Mouse (Mus musculus) lung, embryonic 16.5 days (tissue): ENCODE measurements at regions not wholly inside any gene's neighbourhood (a gene's known extent, or its start where the extent isn't known, plus 50 kb on each side); places are given as distances from the start of the nearest gene placed in this dataset.

ENCODE experiments used
- ATAC-seq: fragments of 200-750 bp; cut with Nextera tagmentation; 2 replicates; pipeline ENCODE4 v1.8.0; 2017; ENCODE audit warnings: low read depth, mild to moderate bottlenecking, moderate library complexity
- H3K27ac ChIP-seq: fragments of 300-500 bp; sonication (generic); 2 replicates; pipeline ENCODE4 v1.5.1; 2014; ENCODE audit warnings: mild to moderate bottlenecking, control low read depth, low read length
- H3K27me3 ChIP-seq: fragments of 300-500 bp; sonication (generic); 2 replicates; pipeline ENCODE4 v1.6.1; 2014; ENCODE audit warnings: low read depth, low read length, mixed read lengths; ENCODE audit not compliant: control insufficient read depth, insufficient read depth
- H3K36me3 ChIP-seq: fragments of 300-500 bp; sonication (generic); 2 replicates; pipeline ENCODE4 v1.6.1; 2014; ENCODE audit warnings: low read length; ENCODE audit not compliant: control insufficient read depth, insufficient read depth
- H3K4me1 ChIP-seq: fragments of 300-500 bp; sonication (generic); replicated peaks from 2 replicates; pipeline ENCODE4 v1.6.1; 2014; ENCODE audit warnings: low read length, mixed read lengths; ENCODE audit not compliant: control insufficient read depth, insufficient read depth
- H3K4me2 ChIP-seq: fragments of 300-500 bp; sonication (generic); 2 replicates; pipeline ENCODE4 v1.6.1; 2014; ENCODE audit warnings: low read depth, low read length, control low read depth
- H3K4me3 ChIP-seq: fragments of 300-500 bp; sonication (generic); 2 replicates; pipeline ENCODE4 v1.5.1; 2014; ENCODE audit warnings: mild to moderate bottlenecking, low read length, control low read depth
- H3K9ac ChIP-seq: fragments of 300-500 bp; sonication (generic); 2 replicates; pipeline ENCODE4 v1.6.1; 2014; ENCODE audit warnings: low read length, control low read depth
- H3K9me3 ChIP-seq: fragments of 300-500 bp; sonication (generic); 2 replicates; pipeline ENCODE4 v1.6.1; 2016; ENCODE audit warnings: low read length; ENCODE audit not compliant: control insufficient read depth
- WGBS: fragments of 180-500 bp; shearing (Covaris S2); extraction: QIAGEN DNeasy Blood & Tissue Kit; methylation state at CpG from one replicate; pipeline ENCODE4 v1.1.7; 2014; 5-methylcytosine and 5-hydroxymethylcytosine counted together

- no peak overlapping the region for H3K4me3 ChIP-seq
- no peaks in the 10 kb centered on the region for H3K36me3 ChIP-seq
- H3K27ac ChIP-seq = no peak overlapping the region
- no peak overlapping the region for H3K4me2 ChIP-seq
- H3K27me3 ChIP-seq = no peaks in the 10 kb centered on the region
- WGBS = 78% methylated on average over 3 of the region's 3 CpGs
- H3K9me3 ChIP-seq = no peaks in the 10 kb centered on the region
- no peaks in the 10 kb centered on the region; the same call in 1 of the 2 replicates for H3K4me1 ChIP-seq
- ATAC-seq = no peak
- no peak overlapping the region for H3K9ac ChIP-seq
These were observed 70.6 kb upstream of the Slc24a4 start for GRCm38 (mm10) chr12:102057979-102058378.

- H3K4me1 ChIP-seq = no peaks in the 10 kb centered on the region; the same call in 1 of the 2 replicates
- 89% methylated on average over 3 of the region's 3 CpGs for WGBS
- H3K4me3 ChIP-seq = no peak overlapping the region
- no peak overlapping the region for H3K4me2 ChIP-seq
- no peak overlapping the region for H3K27ac ChIP-seq
- H3K9ac ChIP-seq = no peak overlapping the region
- H3K36me3 ChIP-seq = no peaks in the 10 kb centered on the region
- H3K9me3 ChIP-seq = no peaks in the 10 kb centered on the region
- no peak for ATAC-seq
- H3K27me3 ChIP-seq = no peaks in the 10 kb centered on the region
These were observed 70.1 kb upstream of the Slc24a4 start for GRCm38 (mm10) chr12:102058428-102058827.

- Histone ChIP-seq H3K4me2 (no peak overlapping the region), H3K9me3 (no peaks in the 10 kb centered on the region), H3K9ac (no peak overlapping the region), H3K27me3 (no peaks in the 10 kb centered on the region), H3K4me1 (no peaks in the 10 kb centered on the region; the same call in 1 of the 2 replicates), H3K27ac (no peak overlapping the region), H3K36me3 (no peaks in the 10 kb centered on the region), H3K4me3 (no peak overlapping the region)
- WGBS = 76% methylated on average over 5 of the region's 5 CpGs
- ATAC-seq = no peak
These were observed 67.4 kb upstream of the Slc24a4 start for GRCm38 (mm10) chr12:102061096-102061495.

GRCm38 (mm10) chr12:102061657-102062614 lies 66.6 kb upstream of the Slc24a4 start:
- Histone ChIP-seq H3K27me3 (no peaks in the 10 kb centered on the region), H3K27ac (no peak overlapping the region; the same call in 1 of the 2 replicates), H3K4me2 (no peak overlapping the region), H3K36me3 (no peaks in the 10 kb centered on the region), H3K9me3 (no peaks in the 10 kb centered on the region), H3K9ac (no peak overlapping the region), H3K4me3 (no peak overlapping the region), H3K4me1 (no peaks in the 10 kb centered on the region; the same call in 1 of the 2 replicates)
- 48% methylated on average over 7 of the region's 7 CpGs for WGBS
- ATAC-seq = peak; percentile 34

GRCm38 (mm10) chr12:102062648-102063047 lies 65.9 kb upstream of the Slc24a4 start:
- H3K27ac ChIP-seq = no peak overlapping the region
- H3K9ac ChIP-seq = no peak overlapping the region
- peak; percentile 71 for ATAC-seq

GRCm38 (mm10) chr12:102063211-102063610 lies 65.3 kb upstream of the Slc24a4 start:
- no peak overlapping the region for H3K4me2 ChIP-seq
- H3K36me3 ChIP-seq = no peaks in the 10 kb centered on the region
- no peak overlapping the region for H3K9ac ChIP-seq
- no peak for ATAC-seq
- H3K27ac ChIP-seq = no peak overlapping the region
- WGBS = 81% methylated on average over 6 of the region's 6 CpGs
- no peaks in the 10 kb centered on the region for H3K27me3 ChIP-seq
- H3K4me1 ChIP-seq = no peaks in the 10 kb centered on the region; the same call in 1 of the 2 replicates
- no peak overlapping the region for H3K4me3 ChIP-seq
- H3K9me3 ChIP-seq = no peaks in the 10 kb centered on the region

More at GRCm38 (mm10) chr12:102062648-102063047, 65.9 kb upstream of the Slc24a4 start:
- 20% methylated on average over 7 of the region's 7 CpGs for WGBS
- Histone ChIP-seq H3K27me3 (no peaks in the 10 kb centered on the region), H3K4me2 (no peak overlapping the region), H3K4me3 (no peak overlapping the region), H3K9me3 (no peaks in the 10 kb centered on the region), H3K36me3 (no peaks in the 10 kb centered on the region), H3K4me1 (no peaks in the 10 kb centered on the region; the same call in 1 of the 2 replicates)

GRCm38 (mm10) chr12:102064710-102065325 lies 63.7 kb upstream of the Slc24a4 start:
- Histone ChIP-seq H3K4me1 (no peaks in the 10 kb centered on the region; the same call in 1 of the 2 replicates), H3K4me3 (no peak overlapping the region), H3K27ac (no peak overlapping the region), H3K36me3 (no peaks in the 10 kb centered on the region), H3K9me3 (no peaks in the 10 kb centered on the region), H3K9ac (no peak overlapping the region), H3K4me2 (no peak overlapping the region), H3K27me3 (no peaks in the 10 kb centered on the region)
- no peak for ATAC-seq
- 55% methylated on average over 5 of the region's 5 CpGs for WGBS

- 88% methylated on average over 7 of the region's 7 CpGs for WGBS
- no peak for ATAC-seq
- Histone ChIP-seq H3K27ac (no peak overlapping the region), H3K4me3 (no peak overlapping the region), H3K27me3 (no peaks in the 10 kb centered on the region), H3K36me3 (no peaks in the 10 kb centered on the region), H3K9me3 (no peaks in the 10 kb centered on the region), H3K9ac (no peak overlapping the region), H3K4me1 (no peaks in the 10 kb centered on the region; the same call in 1 of the 2 replicates), H3K4me2 (no peak overlapping the region)
These were observed 60.8 kb upstream of the Slc24a4 start for GRCm38 (mm10) chr12:102067685-102068084.

GRCm38 (mm10) chr12:102069521-102070201 lies 58.9 kb upstream of the Slc24a4 start:
- H3K36me3 ChIP-seq = no peaks in the 10 kb centered on the region
- H3K4me3 ChIP-seq = no peak overlapping the region
- H3K27ac ChIP-seq = peak overlapping the region; percentile 18
- peak; percentile 90 for ATAC-seq
- H3K4me2 ChIP-seq = no peak overlapping the region
- no peak overlapping the region for H3K9ac ChIP-seq
- no peaks in the 10 kb centered on the region for H3K27me3 ChIP-seq
- 36% methylated on average over 10 of the region's 10 CpGs for WGBS
- H3K4me1 ChIP-seq = no peaks in the 10 kb centered on the region
- H3K9me3 ChIP-seq = no peaks in the 10 kb centered on the region
